Mouse (Mus musculus) embryonic facial prominence, embryonic 15.5 days (tissue): ENCODE measurements at regions not wholly inside any gene's neighbourhood (a gene's known extent, or its start where the extent isn't known, plus 50 kb on each side); places are given as distances from the start of the nearest gene placed in this dataset.

Experiments used
- ATAC-seq: fragments of 200-750 bp; cut with Nextera tagmentation; 2 replicates; pipeline ENCODE4 v1.8.0; 2017; ENCODE audit warnings: low read depth, moderate TSS enrichment; ENCODE audit not compliant: insufficient number of reproducible peaks, low FRiP score, low TSS enrichment
- H3K27ac ChIP-seq: fragments of 300-500 bp; sonication (generic); replicated peaks from 2 replicates; pipeline ENCODE4 v1.5.1; 2015; ENCODE audit warnings: mild to moderate bottlenecking, inconsistent platforms
- H3K27me3 ChIP-seq: fragments of 300-500 bp; sonication (generic); 2 replicates; pipeline ENCODE4 v1.6.1; 2015; ENCODE audit warnings: inconsistent platforms
- H3K36me3 ChIP-seq: fragments of 300-500 bp; sonication (generic); 2 replicates; pipeline ENCODE4 v1.6.1; 2015; ENCODE audit warnings: mild to moderate bottlenecking, inconsistent platforms
- H3K4me1 ChIP-seq: fragments of 300-500 bp; sonication (generic); 2 replicates; pipeline ENCODE4 v1.6.1; 2015; ENCODE audit warnings: inconsistent platforms
- H3K4me2 ChIP-seq: fragments of 300-500 bp; sonication (generic); replicated peaks from 2 replicates; pipeline ENCODE4 v1.6.1; 2015; ENCODE audit warnings: mild to moderate bottlenecking, inconsistent platforms
- H3K4me3 ChIP-seq: fragments of 300-500 bp; sonication (generic); replicated peaks from 2 replicates; pipeline ENCODE4 v1.5.1; 2015; ENCODE audit warnings: mild to moderate bottlenecking, inconsistent platforms
- H3K9ac ChIP-seq: fragments of 300-500 bp; sonication (generic); 2 replicates; pipeline ENCODE4 v1.6.1; 2015; ENCODE audit warnings: inconsistent platforms
- H3K9me3 ChIP-seq: fragments of 300-500 bp; sonication (generic); replicated peaks from 2 replicates; pipeline ENCODE4 v1.6.1; 2016; ENCODE audit warnings: inconsistent platforms
- WGBS: fragments of 180-500 bp; shearing (Covaris S2); methylation state at CpG from one replicate; pipeline ENCODE4 v1.1.7; 2015; 5-methylcytosine and 5-hydroxymethylcytosine counted together

DNA sequence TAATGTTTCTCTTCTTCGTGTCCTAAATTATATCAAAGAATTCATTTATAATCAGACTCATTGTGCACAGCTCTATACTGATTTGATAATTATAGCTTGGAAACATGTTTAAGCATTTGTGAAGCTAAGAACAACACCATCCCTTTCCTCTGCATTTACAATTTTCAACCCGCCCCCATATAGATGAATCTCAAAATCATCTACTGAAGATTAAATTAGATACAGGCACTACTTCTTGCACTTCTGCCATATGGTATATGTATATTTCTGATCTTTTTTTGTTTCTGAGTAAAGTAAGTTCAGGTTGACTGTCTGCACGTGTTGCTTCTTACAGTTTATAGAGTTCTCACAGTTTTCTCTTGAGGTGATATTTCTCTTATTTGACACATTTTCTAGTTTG, 583.1 kb upstream of the C030005K15Rik start:
- Histone ChIP-seq H3K4me2 (no peak overlapping the region), H3K36me3 (no peaks in the 10 kb centered on the region), H3K4me3 (no peak overlapping the region), H3K27ac (no peak overlapping the region), H3K4me1 (no peaks in the 10 kb centered on the region), H3K9me3 (no peaks in the 10 kb centered on the region), H3K27me3 (no peaks in the 10 kb centered on the region), H3K9ac (no peak overlapping the region)
- 76% methylated on average over 3 of the region's 3 CpGs for WGBS
- no peak for ATAC-seq

GRCm38 (mm10) chr10:98311403-98311802, 584.8 kb upstream of the C030005K15Rik start:
- H3K9ac ChIP-seq = no peak overlapping the region
- H3K4me2 ChIP-seq = no peak overlapping the region
- H3K9me3 ChIP-seq = no peaks in the 10 kb centered on the region
- no peak for ATAC-seq
- no peak overlapping the region for H3K4me3 ChIP-seq
- no peaks in the 10 kb centered on the region for H3K4me1 ChIP-seq
- H3K27ac ChIP-seq = no peak overlapping the region
- no peaks in the 10 kb centered on the region for H3K27me3 ChIP-seq
- H3K36me3 ChIP-seq = no peaks in the 10 kb centered on the region

- Histone ChIP-seq H3K27me3 (no peaks in the 10 kb centered on the region), H3K9ac (no peak overlapping the region), H3K4me1 (no peaks in the 10 kb centered on the region), H3K9me3 (no peaks in the 10 kb centered on the region), H3K4me2 (no peak overlapping the region), H3K27ac (no peak overlapping the region), H3K36me3 (no peaks in the 10 kb centered on the region), H3K4me3 (no peak overlapping the region)
- no peak for ATAC-seq
- WGBS = 74% methylated on average over 2 of the region's 2 CpGs
Observed at GRCm38 (mm10) chr10:98318416-98318815, 591.9 kb upstream of the C030005K15Rik start.

GRCm38 (mm10) chr10:98323846-98324245, 590.4 kb upstream of the Atp2b1 start:
- Histone ChIP-seq H3K9ac (no peak overlapping the region), H3K4me1 (no peaks in the 10 kb centered on the region), H3K4me3 (no peak overlapping the region), H3K27me3 (no peaks in the 10 kb centered on the region), H3K9me3 (no peaks in the 10 kb centered on the region), H3K4me2 (no peak overlapping the region), H3K27ac (no peak overlapping the region), H3K36me3 (no peaks in the 10 kb centered on the region)
- WGBS = 83% methylated on average over 5 of the region's 5 CpGs
- ATAC-seq = no peak

GRCm38 (mm10) chr10:98324591-98324990, 589.6 kb upstream of the Atp2b1 start:
- no peak overlapping the region for H3K4me2 ChIP-seq
- ATAC-seq = no peak
- H3K9me3 ChIP-seq = no peaks in the 10 kb centered on the region
- no peaks in the 10 kb centered on the region for H3K36me3 ChIP-seq
- no peak overlapping the region for H3K9ac ChIP-seq
- H3K27me3 ChIP-seq = no peaks in the 10 kb centered on the region
- no peak overlapping the region for H3K27ac ChIP-seq
- H3K4me1 ChIP-seq = no peaks in the 10 kb centered on the region
- no peak overlapping the region for H3K4me3 ChIP-seq

DNA sequence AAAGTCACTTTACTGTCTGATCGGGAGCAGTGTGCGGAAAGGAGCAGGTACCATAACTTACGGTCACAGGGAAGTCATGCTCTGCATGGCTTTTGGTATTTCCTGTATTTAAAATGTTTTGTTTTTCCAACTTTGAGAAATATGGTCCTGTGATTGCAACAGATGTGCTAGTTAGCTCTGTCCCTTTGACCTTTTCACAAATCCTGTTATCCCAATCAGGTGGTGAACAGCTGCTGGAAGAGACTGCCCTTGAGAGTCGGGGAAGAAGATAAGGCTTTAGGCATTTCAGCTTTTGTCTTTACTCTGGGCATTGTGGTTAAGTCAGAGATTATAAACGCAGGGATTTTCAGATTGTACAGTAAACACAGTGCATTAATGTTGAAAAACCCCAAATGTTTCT, 588.5 kb upstream of the Atp2b1 start:
- no peak for ATAC-seq
- 54% methylated on average over 5 of the region's 5 CpGs for WGBS
- Histone ChIP-seq H3K4me1 (no peaks in the 10 kb centered on the region), H3K4me2 (no peak overlapping the region), H3K4me3 (no peak overlapping the region), H3K36me3 (no peaks in the 10 kb centered on the region), H3K9me3 (no peaks in the 10 kb centered on the region), H3K27ac (no peak overlapping the region), H3K27me3 (no peaks in the 10 kb centered on the region), H3K9ac (no peak overlapping the region)

GRCm38 (mm10) chr10:98332682-98333081, 581.5 kb upstream of the Atp2b1 start:
- Histone ChIP-seq H3K4me3 (no peak overlapping the region), H3K9me3 (no peaks in the 10 kb centered on the region), H3K27me3 (no peaks in the 10 kb centered on the region), H3K36me3 (no peaks in the 10 kb centered on the region), H3K4me2 (no peak overlapping the region), H3K27ac (no peak overlapping the region), H3K9ac (no peak overlapping the region), H3K4me1 (no peaks in the 10 kb centered on the region)
- ATAC-seq = no peak
- WGBS = 59% methylated on average over 4 of the region's 4 CpGs

DNA sequence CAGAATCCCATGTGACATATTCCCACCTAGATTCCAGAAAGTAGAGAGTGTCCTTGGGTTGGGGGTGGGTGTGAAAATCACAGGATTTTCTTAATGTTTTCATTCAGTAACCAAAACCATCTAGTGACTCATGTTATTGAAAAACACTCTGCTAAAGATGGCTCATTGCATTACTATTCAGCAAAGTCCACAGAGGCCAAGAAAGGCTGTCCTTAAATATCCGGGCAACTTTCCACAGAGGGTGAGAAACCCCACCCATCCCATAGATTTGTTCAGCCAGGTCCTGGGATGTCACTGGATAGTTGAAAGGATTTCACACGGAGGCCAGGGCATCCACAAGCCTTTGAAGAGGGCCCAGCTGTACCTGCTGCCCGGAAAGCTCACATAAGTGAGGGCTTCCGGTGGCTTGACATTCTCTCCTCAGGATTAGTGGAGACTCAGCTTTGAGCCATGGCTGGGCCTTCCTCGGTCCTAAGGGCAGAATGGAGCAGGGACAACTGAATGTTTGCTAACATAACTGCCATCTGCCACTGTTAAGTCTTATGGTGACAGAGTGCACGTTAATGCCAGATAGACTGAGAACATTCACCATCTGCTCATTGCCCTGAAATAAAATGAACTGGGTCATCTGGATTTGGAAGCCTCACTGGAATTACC, 580.7 kb upstream of the Atp2b1 start:
- no peak for ATAC-seq
- no peaks in the 10 kb centered on the region for H3K36me3 ChIP-seq
- H3K4me3 ChIP-seq = no peak overlapping the region
- H3K9me3 ChIP-seq = no peaks in the 10 kb centered on the region
- no peak overlapping the region for H3K9ac ChIP-seq
- no peak overlapping the region for H3K27ac ChIP-seq
- no peaks in the 10 kb centered on the region for H3K27me3 ChIP-seq
- no peaks in the 10 kb centered on the region for H3K4me1 ChIP-seq
- H3K4me2 ChIP-seq = no peak overlapping the region
- WGBS = 72% methylated on average over 6 of the region's 6 CpGs

DNA sequence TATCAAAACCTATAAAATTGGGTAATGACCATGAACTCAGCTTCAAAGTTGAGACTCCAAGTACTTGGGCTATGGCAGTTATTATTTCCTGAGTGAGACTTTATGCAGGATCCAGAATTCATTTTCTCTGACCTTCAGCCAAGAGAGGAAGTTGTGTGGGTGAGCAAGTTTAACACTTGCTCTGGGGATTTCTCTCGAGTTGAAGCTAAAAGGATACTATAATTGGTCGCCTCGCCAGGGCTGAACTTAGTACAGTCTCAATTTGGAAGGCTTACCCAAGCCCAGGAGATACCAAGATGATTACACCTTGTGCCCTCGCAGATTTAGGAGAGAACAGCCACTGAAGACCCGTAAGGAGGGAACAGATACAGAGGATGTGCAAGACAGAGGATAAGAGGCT, 570.4 kb upstream of the Atp2b1 start:
- Histone ChIP-seq H3K4me2 (no peak overlapping the region), H3K9me3 (no peaks in the 10 kb centered on the region), H3K9ac (no peak overlapping the region), H3K36me3 (no peaks in the 10 kb centered on the region), H3K4me1 (no peaks in the 10 kb centered on the region), H3K4me3 (no peak overlapping the region), H3K27ac (no peak overlapping the region), H3K27me3 (no peaks in the 10 kb centered on the region)
- WGBS = 74% methylated on average over 5 of the region's 5 CpGs
- ATAC-seq = no peak

- H3K4me2 ChIP-seq = no peak overlapping the region
- peak overlapping the region; percentile 63 for H3K27ac ChIP-seq
- peak; percentile 69; the same call in 1 of the 2 replicates for ATAC-seq
- H3K9ac ChIP-seq = no peak overlapping the region
- H3K9me3 ChIP-seq = no peaks in the 10 kb centered on the region
- no peak overlapping the region for H3K4me3 ChIP-seq
- H3K36me3 ChIP-seq = no peaks in the 10 kb centered on the region
- H3K4me1 ChIP-seq = 0 out of 2 replicates have a peak, but pooled peaks cover 12% of the 10 kb centered on the region
- WGBS = 24% methylated on average over 5 of the region's 5 CpGs
- H3K27me3 ChIP-seq = no peaks in the 10 kb centered on the region
Observed at GRCm38 (mm10) chr10:98349466-98349865, 564.7 kb upstream of the Atp2b1 start.

GRCm38 (mm10) chr10:98350318-98350926, 563.8 kb upstream of the Atp2b1 start:
- H3K36me3 ChIP-seq = no peaks in the 10 kb centered on the region
- no peak for ATAC-seq
- no peak overlapping the region for H3K4me3 ChIP-seq
- H3K9me3 ChIP-seq = no peaks in the 10 kb centered on the region
- 82% methylated on average over 6 of the region's 6 CpGs for whole genome bisulfite sequencing
- H3K4me1 ChIP-seq = 0 out of 2 replicates have a peak, but pooled peaks cover 12% of the 10 kb centered on the region
- H3K27ac ChIP-seq = no peak overlapping the region
- no peaks in the 10 kb centered on the region for H3K27me3 ChIP-seq
- H3K9ac ChIP-seq = no peak overlapping the region
- H3K4me2 ChIP-seq = no peak overlapping the region

- Histone ChIP-seq H3K4me2 (no peak overlapping the region), H3K4me3 (no peak overlapping the region), H3K27me3 (no peaks in the 10 kb centered on the region), H3K9ac (no peak overlapping the region), H3K4me1 (0 out of 2 replicates have a peak, but pooled peaks cover 12% of the 10 kb centered on the region), H3K9me3 (no peaks in the 10 kb centered on the region), H3K36me3 (no peaks in the 10 kb centered on the region), H3K27ac (no peak overlapping the region)
- ATAC-seq = no peak
- WGBS = 42% methylated on average over 2 of the region's 2 CpGs
Observed at GRCm38 (mm10) chr10:98352061-98352460, 562.1 kb upstream of the Atp2b1 start.
